Comparison of ENCODE assay signal across 9 mouse cellular contexts in genomic region chr5:108669986-108670385, GRCm38 (mm10). TPM values are rescaled to one million over a fixed set of nuclear protein-coding genes. Genes with fewer than 3 reads are reported as not detected.
DNase-seq lines count a peak whose midpoint lies in the region; ATAC-seq and TF ChIP-seq lines count a peak whose summit lies in the region.
"Had no signal": no experiment of that assay in that cellular context is flagged by ENCODE, and none has a peak within 500 bp of the region (broad histone marks: within the 10 kb centered on the region; RNA-seq: fewer than 3 reads in every experiment).

No protein-coding gene starts in this region.

- H3K4me3 ChIP-seq in E14TG2a.4 (replicated peaks; ENCODE audit: low read length), result peak overlapping the region; percentile 81
- H3K4me3 ChIP-seq in heart, postnatal 0 days (ENCODE audit: low read depth, low read length), result peak overlapping the region; percentile 55
- H3K4me3 ChIP-seq in liver, postnatal 0 days (ENCODE audit: low read depth, low read length), result peak overlapping the region; percentile 56

- H3K27me3 ChIP-seq in E14TG2a.4 (ENCODE audit: insufficient read depth, low read length), result no peaks in the 10 kb centered on the region; the same call in 1 of the 2 replicates
- no peaks in the 10 kb centered on the region for H3K27me3 ChIP-seq in heart, postnatal 0 days (ENCODE audit: control insufficient read depth, insufficient read depth, low read length)
- no peaks in the 10 kb centered on the region for H3K27me3 ChIP-seq in liver, postnatal 0 days (ENCODE audit: insufficient read depth, low read length)

- peak; percentile 89 for DNase-seq in heart, adult 11 months
- no peak for DNase-seq in heart, postnatal 14 days
- no peak for DNase-seq in heart, postnatal 0 days (ENCODE audit: low spot score)
- no peak for DNase-seq in liver, postnatal 0 days
- no peak for DNase-seq in right cerebral cortex, postnatal 36 days (ENCODE audit: low spot score in 2 of 2)
- no peak for DNase-seq in cerebellum, adult 11 months
- DNase-seq in urinary bladder, postnatal 10 days (ENCODE audit: low spot score), result no peak
- DNase-seq: lung, postnatal 14 days had no signal

- no peaks in the 10 kb centered on the region for H3K9me3 ChIP-seq in E14TG2a.4 (ENCODE audit: low read length)
- H3K9me3 ChIP-seq in heart, postnatal 0 days (replicated peaks; ENCODE audit: control insufficient read depth, low read length), result no peaks in the 10 kb centered on the region
- H3K9me3 ChIP-seq in liver, postnatal 0 days (ENCODE audit: low read length), result no peaks in the 10 kb centered on the region

- peaks cover 17% of the 10 kb centered on the region for H3K36me3 ChIP-seq in E14TG2a.4 (ENCODE audit: insufficient read depth, low read length)
- peaks cover 10% of the 10 kb centered on the region; the same call in 1 of the 2 replicates for H3K36me3 ChIP-seq in heart, postnatal 0 days (replicated peaks; ENCODE audit: control insufficient read depth, insufficient read depth, low read length)
- H3K36me3 ChIP-seq in liver, postnatal 0 days (replicated peaks; ENCODE audit: insufficient read depth, low read length), result peaks cover 25% of the 10 kb centered on the region

- no peak for TF ChIP-seq EP300 in heart, postnatal 0 days (IDR thresholded peaks at IDR 0.05; ENCODE audit: low read depth)
- TF ChIP-seq EP300 in liver, postnatal 0 days (IDR thresholded peaks at IDR 0.05; ENCODE audit: low read depth), result no peak

- WGBS in heart, postnatal 0 days, result 77% methylated on average over 9 of the region's 9 CpGs
- 61% methylated on average over 9 of the region's 9 CpGs for WGBS in liver, postnatal 0 days (ENCODE audit: insufficient replicate concordance)

- H3K9ac ChIP-seq in heart, postnatal 0 days (replicated peaks; ENCODE audit: low read depth, low read length), result peak overlapping the region; percentile 69
- peak overlapping the region; percentile 81 for H3K9ac ChIP-seq in liver, postnatal 0 days (replicated peaks)

- H3K4me2 ChIP-seq in heart, postnatal 0 days (ENCODE audit: low read depth, low read length), result peak overlapping the region; percentile 69
- peak overlapping the region; percentile 92 for H3K4me2 ChIP-seq in liver, postnatal 0 days (ENCODE audit: low read depth, low read length)

- TF ChIP-seq CTCF in E14TG2a.4 (conservative IDR thresholded peaks at IDR 0.05; ENCODE audit: low read length), result no peak
- TF ChIP-seq CTCF in heart, postnatal 0 days (IDR thresholded peaks at IDR 0.05; ENCODE audit: low read depth), result no peak
- TF ChIP-seq CTCF in liver, postnatal 0 days (IDR thresholded peaks at IDR 0.05; ENCODE audit: low read depth), result no peak

- intact Hi-C loops in heart, postnatal 14 days (cut with DNase I), result loop anchor here (2.0 kb wide), 2 partner anchors 41 to 57 kb away; partner anchors contain the start of genes Gak and Tmem175

- 0 out of 2 replicates have a peak overlapping the region, but pooled peaks have one; percentile 91 for H3K27ac ChIP-seq in heart, postnatal 0 days (ENCODE audit: low read depth)
- peak overlapping the region; percentile 94 for H3K27ac ChIP-seq in liver, postnatal 0 days (ENCODE audit: low read depth)

- no peak for ATAC-seq in heart, postnatal 0 days (ENCODE audit: insufficient read depth, low read depth)
- ATAC-seq in liver, postnatal 0 days, result no peak

- H3K4me1 ChIP-seq in E14TG2a.4 (replicated peaks; ENCODE audit: low read depth, low read length), result peaks cover 31% of the 10 kb centered on the region
- H3K4me1 ChIP-seq in heart, postnatal 0 days (ENCODE audit: control insufficient read depth, insufficient read depth), result peaks cover 19% of the 10 kb centered on the region; the same call in 1 of the 2 replicates
- peaks cover 17% of the 10 kb centered on the region for H3K4me1 ChIP-seq in liver, postnatal 0 days (ENCODE audit: insufficient read depth)

RNA-seq across cellular contexts. Expression of gene Dgkq, which starts 0.5 kb away (rescaled TPM):
- total RNA-seq in heart, postnatal 14 days (2021), result 10 to 100 TPM; 12.5 to 12.8 TPM
- 11.9 and 34.7 TPM in 2 replicates for total RNA-seq in heart, postnatal 0 days (2014; rRNA removed; ENCODE audit: low replicate concordance)
- 2.9 and 3.0 TPM in 2 replicates for polyA plus RNA-seq in heart, postnatal 0 days (2015; fragmentation: Nextera tagmentation; extraction: Ambion mirVana)
- 2.5 TPM in 2 replicates for polyA plus RNA-seq in liver, postnatal 0 days (2015; fragmentation: Nextera tagmentation; extraction: Ambion mirVana)

RNA-seq across cellular contexts. Expression of gene Slc26a1, which starts 5.4 kb away (rescaled TPM):
- total RNA-seq in heart, postnatal 14 days (2021), result not detected
- total RNA-seq in heart, postnatal 0 days (2014; rRNA removed; ENCODE audit: low replicate concordance), result 0.08 TPM in 1 of 2 replicates, not detected in the other
- 0.11 and 0.23 TPM in 2 replicates for polyA plus RNA-seq in heart, postnatal 0 days (2015; fragmentation: Nextera tagmentation; extraction: Ambion mirVana)
- polyA plus RNA-seq in liver, postnatal 0 days (2015; fragmentation: Nextera tagmentation; extraction: Ambion mirVana), result 25.8 and 33.4 TPM in 2 replicates

RNA-seq across cellular contexts. Expression of gene Idua, which starts 9.9 kb away (rescaled TPM):
- 10 to 100 TPM; 16.7 to 16.9 TPM for total RNA-seq in heart, postnatal 14 days (2021)
- 8.9 and 25.6 TPM in 2 replicates for total RNA-seq in heart, postnatal 0 days (2014; rRNA removed; ENCODE audit: low replicate concordance)
- 9.0 and 9.6 TPM in 2 replicates for polyA plus RNA-seq in heart, postnatal 0 days (2015; fragmentation: Nextera tagmentation; extraction: Ambion mirVana)
- 3.9 and 4.2 TPM in 2 replicates for polyA plus RNA-seq in liver, postnatal 0 days (2015; fragmentation: Nextera tagmentation; extraction: Ambion mirVana)

RNA-seq across cellular contexts. Expression of gene Fgfrl1, which starts 22.2 kb away (rescaled TPM):
- 10 to 100 TPM; 16.6 to 16.9 TPM for total RNA-seq in heart, postnatal 14 days (2021)
- total RNA-seq in heart, postnatal 0 days (2014; rRNA removed; ENCODE audit: low replicate concordance), result 23.8 and 40.5 TPM in 2 replicates
- polyA plus RNA-seq in heart, postnatal 0 days (2015; fragmentation: Nextera tagmentation; extraction: Ambion mirVana), result 8.6 and 9.2 TPM in 2 replicates
- polyA plus RNA-seq in liver, postnatal 0 days (2015; fragmentation: Nextera tagmentation; extraction: Ambion mirVana), result 5.6 and 5.7 TPM in 2 replicates

RNA-seq across cellular contexts. Expression of gene Tmem175, which starts 40.4 kb away (rescaled TPM):
- total RNA-seq in heart, postnatal 14 days (2021), result 10 to 100 TPM; 10.0 to 10.2 TPM
- 16.3 and 24.5 TPM in 2 replicates for total RNA-seq in heart, postnatal 0 days (2014; rRNA removed; ENCODE audit: low replicate concordance)
- polyA plus RNA-seq in heart, postnatal 0 days (2015; fragmentation: Nextera tagmentation; extraction: Ambion mirVana), result 12.3 and 14.5 TPM in 2 replicates
- polyA plus RNA-seq in liver, postnatal 0 days (2015; fragmentation: Nextera tagmentation; extraction: Ambion mirVana), result 7.0 and 7.3 TPM in 2 replicates
